Mouse (Mus musculus): ENCODE results near the gene Ube2s.

DNA sequence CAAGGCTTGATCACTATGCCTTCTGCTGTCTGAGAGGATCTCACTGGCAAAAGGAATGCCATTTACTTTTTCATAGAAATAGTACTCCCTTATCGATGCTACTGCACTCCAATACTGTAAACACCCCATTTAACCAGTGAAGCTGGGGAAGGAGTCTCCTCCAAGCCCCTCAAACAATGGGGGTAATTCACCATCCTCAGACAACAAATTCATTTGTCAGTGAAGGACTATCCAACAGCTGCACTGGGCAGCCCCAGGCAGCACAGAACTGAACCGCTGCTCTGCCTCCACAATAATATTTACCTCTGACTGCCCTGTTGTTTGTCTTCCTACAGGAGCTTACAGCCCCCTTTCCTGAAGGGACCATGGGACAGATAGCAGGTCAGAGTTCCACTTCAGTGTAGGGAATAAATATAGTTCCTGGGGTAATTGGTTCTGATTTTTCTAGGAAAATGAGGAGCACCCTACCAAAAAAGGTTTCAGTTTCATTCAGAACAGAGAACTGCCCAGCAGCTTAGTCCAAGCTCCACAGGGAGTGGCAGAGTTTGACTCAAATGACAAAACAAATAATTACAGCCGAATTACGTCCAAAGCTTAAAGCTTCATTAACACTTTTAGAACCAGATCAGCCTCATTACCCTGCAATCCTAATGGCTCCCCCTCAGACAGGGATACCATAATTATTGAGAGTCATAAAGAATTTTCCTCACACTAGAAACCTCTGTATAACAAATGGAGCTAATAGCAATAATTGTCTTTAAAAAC is 47.3 kb downstream of the Ube2s start:
- no peak for TF ChIP-seq CTCF (IDR thresholded peaks at IDR 0.05; ENCODE audit: borderline replicate concordance, extremely low read depth, insufficient read depth, insufficient read length)
- no peak for TF ChIP-seq POLR2A (IDR thresholded peaks at IDR 0.05; ENCODE audit: borderline replicate concordance, extremely low read depth, insufficient read depth, insufficient read length, poor library complexity, severe bottlenecking)

Data from brain, embryonic 14.5 days (tissue).